Mouse (Mus musculus) cortical plate, adult 2 months (tissue): Measurements from ENCODE around the gene Atp5j2. TPM values are rescaled to one million over a fixed set of nuclear protein-coding genes. Genes with fewer than 3 reads are reported as not detected.
A peak's percentile ranks its signal among the peaks of the same experiment; 100 is the strongest.
"Not testable (repeated sequence)": the region's sequence is repeated elsewhere in the genome, so short reads cannot be mapped to it uniquely, and the experiment has no call there.

ENCODE experiments used
- H3K27ac ChIP-seq: fragments of 200-500 bp; 2 replicates; pipeline ENCODE4 v1.5.1; 2012; ENCODE audit warnings: low read length, control low read depth, inconsistent platforms; ENCODE audit not compliant: insufficient read depth
- H3K4me1 ChIP-seq: fragments of 200-500 bp; 2 replicates; pipeline ENCODE4 v1.6.1; 2011; ENCODE audit warnings: low read length; ENCODE audit not compliant: control insufficient read depth, insufficient read depth
- H3K4me3 ChIP-seq: fragments of 200-500 bp; 2 replicates; pipeline ENCODE4 v1.5.1; 2011; ENCODE audit warnings: mild to moderate bottlenecking, low read length, control low read depth; ENCODE audit not compliant: insufficient read depth
- CTCF ChIP-seq: fragments of 200-500 bp; IDR thresholded peaks from 2 replicates; pipeline ENCODE4 v1.5.1; 2011; ENCODE audit warnings: mild to moderate bottlenecking, control low read depth, low read length; ENCODE audit not compliant: insufficient read depth; ENCODE audit errors: extremely low read depth
- POLR2A ChIP-seq: fragments of 200-500 bp; IDR thresholded peaks from 2 replicates; pipeline ENCODE4 v1.6.1; 2011; ENCODE audit warnings: mild to moderate bottlenecking, low read length, control low read depth; ENCODE audit not compliant: insufficient read depth; ENCODE audit errors: extremely low read depth
- polyA plus RNA-seq: library from polyadenylated mRNA; depleted of rRNA; stranded (reverse); fragments of >200 nt; gene quantifications from 2 replicates; pipeline ENCODE4 v1.2.3, GENCODE M21; 2012; rRNA removed

The Atp5j2 gene
- 380 and 392 TPM in 2 replicates for polyA plus RNA-seq

DNA sequence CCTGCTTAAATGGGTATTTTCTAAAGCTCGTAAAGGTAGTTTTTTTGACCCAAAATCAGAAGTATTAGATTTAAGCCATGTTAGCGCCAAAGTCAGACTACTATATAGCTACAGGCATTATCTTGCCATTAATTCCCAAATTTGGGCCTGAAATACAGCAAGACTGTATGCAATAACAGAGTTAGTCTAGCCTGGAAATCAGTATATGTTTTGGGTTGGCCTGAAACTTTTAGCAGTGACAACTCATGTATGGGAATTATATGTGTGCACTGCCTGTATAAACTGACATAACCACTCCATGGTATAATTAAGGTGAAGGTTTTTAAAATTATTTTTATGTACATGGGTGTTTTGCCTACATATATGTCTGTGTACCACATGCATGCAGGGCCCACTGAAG is at the start of gene Atp5j2:
Gene Atp5j2, minus strand, starts transcription at position 101 of the 400 bp plus-strand sequence.
- H3K4me3 ChIP-seq = peak within 1 kb of the TSS; percentile 94
- no peak for TF ChIP-seq CTCF
- no peak for TF ChIP-seq POLR2A
- H3K27ac ChIP-seq = peak within 1 kb of the TSS; percentile 79
- peaks cover 4% of the 10 kb centered on the region for H3K4me1 ChIP-seq

DNA sequence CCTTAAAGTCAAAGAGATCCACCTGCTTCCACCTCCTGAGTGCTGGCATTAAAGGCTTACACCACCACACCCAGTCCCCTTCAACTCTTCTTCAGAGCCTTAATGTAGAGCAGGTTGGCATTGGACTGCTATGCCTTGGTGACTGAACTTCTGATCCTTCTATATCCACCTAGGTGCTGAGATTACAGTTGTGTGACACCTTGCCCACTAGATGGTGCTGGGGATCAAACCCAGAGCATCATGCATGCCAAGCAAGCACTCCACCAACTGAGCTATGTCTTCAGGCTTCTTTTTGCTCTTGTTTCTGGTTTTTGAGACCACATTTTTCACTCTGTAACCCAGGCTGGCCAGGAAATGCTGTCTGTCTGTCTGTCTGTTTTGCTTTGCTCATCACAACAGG is 42.8 kb upstream of the Atp5j2 start:
- Histone ChIP-seq H3K27ac (no peak overlapping the region), H3K4me1 (no peaks in the 10 kb centered on the region; the same call in 1 of the 2 replicates), H3K4me3 (no peak overlapping the region)
- TF ChIP-seq POLR2A (no peak), CTCF (peak; percentile 53)

DNA sequence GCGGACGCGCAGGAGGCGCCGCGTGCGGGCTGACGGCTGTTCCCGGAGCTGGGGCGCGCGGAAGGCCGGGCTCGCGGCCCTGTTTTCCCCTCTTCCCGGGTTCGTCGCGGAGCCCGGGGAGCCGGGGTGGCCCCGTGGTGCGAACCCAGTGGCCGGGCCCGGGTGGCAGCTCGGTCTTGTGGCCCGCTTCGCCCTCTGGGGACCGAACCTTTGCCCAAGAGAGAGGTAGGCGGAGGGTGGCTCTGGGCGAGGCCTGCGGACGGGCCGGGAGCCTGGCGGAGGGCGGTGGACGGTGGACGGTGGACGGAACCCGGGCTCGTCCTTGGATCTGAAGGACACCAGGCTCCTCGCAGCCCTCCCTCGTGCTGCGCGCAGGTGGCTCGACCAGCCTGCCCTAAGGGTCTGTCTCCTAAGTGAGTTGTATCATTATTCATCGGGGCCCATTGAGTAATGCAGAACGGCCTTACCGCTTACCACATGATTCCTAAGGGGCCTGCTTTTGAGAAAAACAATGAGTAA is 40.1 kb upstream of the Atp5j2 start:
- Histone ChIP-seq H3K4me3 (peak overlapping the region; percentile 59), H3K27ac (peak overlapping the region; percentile 25), H3K4me1 (no peaks in the 10 kb centered on the region; the same call in 1 of the 2 replicates)
- TF ChIP-seq CTCF = no peak
- TF ChIP-seq POLR2A = no peak

DNA sequence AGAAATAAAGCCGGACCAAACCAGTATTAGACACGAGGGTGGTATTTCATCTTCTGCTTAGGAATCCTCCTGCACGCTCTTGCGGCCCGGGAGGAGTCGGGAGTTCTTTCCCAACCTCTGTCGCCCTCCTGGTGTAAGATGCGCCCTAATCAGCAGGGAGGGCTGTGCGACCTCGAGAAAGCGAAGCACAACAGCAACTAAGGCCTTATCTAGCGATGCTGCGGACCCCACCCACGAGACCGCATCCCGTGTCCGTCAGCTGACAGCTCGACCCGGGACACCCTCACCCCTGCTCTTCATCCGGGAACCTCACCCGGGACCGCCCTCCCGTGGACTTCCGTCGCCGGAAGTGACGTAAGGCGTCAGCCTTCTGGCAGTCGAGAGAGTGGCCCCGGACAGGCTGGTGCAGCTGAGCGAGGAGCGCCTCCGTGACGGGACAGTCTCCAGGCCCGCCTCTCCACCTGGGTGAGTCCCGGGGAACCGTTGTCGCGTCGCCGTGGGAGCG is 39.6 kb upstream of the Atp5j2 start, which contains the start of gene Zfp655:
Gene Zfp655, plus strand, starts transcription at position 349 of the 505 bp plus-strand sequence.
- Histone ChIP-seq H3K27ac (peak within 1 kb of the TSS; percentile 95), H3K4me1 (no peaks in the 10 kb centered on the region; the same call in 1 of the 2 replicates), H3K4me3 (peak within 1 kb of the TSS; percentile 59)
- TF ChIP-seq POLR2A = peak; percentile 90
- no peak for TF ChIP-seq CTCF

DNA sequence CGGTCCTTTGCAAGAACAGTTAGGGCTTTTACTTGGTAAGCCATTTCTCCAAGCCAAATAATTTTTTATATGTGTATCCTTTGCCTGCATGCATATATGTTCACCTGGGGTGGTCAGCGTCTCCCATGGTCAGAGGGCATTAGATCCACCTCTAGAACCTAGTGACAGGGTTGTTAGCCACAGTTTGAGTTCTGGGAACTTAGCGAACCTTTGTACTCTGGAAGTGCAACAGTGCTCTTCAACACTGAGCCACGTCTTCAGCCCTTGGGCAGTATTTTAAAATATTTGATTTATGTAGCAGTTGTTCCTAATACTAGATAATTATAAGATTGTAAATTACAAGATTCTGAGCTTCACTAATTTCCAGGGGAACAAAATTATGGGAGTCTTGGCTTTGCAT is 38.8 kb upstream of the Atp5j2 start:
- no peak overlapping the region for H3K27ac ChIP-seq

DNA sequence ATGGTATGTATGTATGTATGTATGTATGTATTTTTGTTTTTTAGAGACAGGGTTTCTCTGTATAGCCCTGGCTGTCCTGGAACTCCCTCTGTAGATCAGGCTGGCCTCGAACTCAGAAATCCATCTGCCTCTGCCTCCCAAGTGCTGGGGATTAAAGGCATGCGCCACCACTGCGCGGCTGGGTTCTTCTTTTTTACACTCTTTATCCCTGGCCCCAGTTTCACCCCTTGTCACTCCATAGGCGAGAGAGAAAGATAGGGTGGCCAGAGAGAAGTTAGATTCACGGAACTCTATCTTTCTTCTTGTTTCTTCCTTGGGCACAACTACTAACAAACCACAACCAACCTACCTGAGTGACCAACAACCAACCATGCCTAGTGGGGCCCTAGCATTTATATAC is 37.4 kb upstream of the Atp5j2 start:
- not testable (repeated sequence) for H3K27ac ChIP-seq, H3K4me1 ChIP-seq, H3K4me3 ChIP-seq

More for the DNA sequence above, 38.8 kb upstream of the Atp5j2 start:
- no peak for TF ChIP-seq CTCF
- no peak for TF ChIP-seq POLR2A
- H3K4me1 ChIP-seq = no peaks in the 10 kb centered on the region; the same call in 1 of the 2 replicates
- H3K4me3 ChIP-seq = no peak overlapping the region; the same call in 1 of the 2 replicates

DNA sequence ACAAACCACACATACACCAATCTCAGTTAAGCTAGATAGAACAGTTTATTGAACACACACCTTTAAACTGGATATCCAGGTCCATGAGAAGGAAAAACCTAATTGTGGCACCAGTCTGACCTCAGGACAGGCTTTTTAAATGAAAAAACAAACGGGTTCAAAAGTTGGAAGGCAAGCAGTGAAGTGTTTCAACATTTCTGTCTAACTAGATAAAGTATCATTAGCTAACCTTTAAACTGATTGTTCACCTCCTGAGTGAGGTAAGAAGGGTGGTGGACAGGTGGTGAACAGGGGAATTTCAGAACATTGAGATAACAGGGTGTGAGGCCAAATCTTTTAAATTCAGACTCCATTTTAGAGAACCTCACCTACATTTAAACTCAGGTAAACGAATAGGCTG is 34.6 kb upstream of the Atp5j2 start:
- no peak overlapping the region for H3K27ac ChIP-seq
- no peak for TF ChIP-seq POLR2A
- no peak for TF ChIP-seq CTCF
- no peak overlapping the region for H3K4me3 ChIP-seq
- no peaks in the 10 kb centered on the region for H3K4me1 ChIP-seq

DNA sequence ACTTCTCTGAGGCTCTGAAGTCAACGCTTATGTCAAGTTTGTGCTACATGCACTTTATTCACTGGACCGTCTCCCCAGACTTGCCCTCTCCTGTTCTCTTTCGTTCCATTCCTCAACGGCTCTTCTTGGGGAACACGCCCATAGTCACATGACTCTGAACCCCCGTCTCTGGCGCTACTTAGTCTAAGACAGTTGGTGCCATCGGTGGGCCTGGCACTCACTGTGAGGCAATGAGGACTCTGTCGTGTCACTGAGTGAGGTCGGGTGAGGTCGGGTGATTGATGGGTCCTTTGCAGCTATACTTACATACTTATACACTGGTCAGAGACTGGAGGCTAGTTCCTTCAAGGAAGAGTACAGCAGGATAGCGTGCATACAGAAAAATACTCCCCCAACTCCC is 31.5 kb upstream of the Atp5j2 start:
- TF ChIP-seq CTCF = no peak
- TF ChIP-seq POLR2A = no peak
- no peak overlapping the region for H3K27ac ChIP-seq
- H3K4me1 ChIP-seq = no peaks in the 10 kb centered on the region
- no peak overlapping the region for H3K4me3 ChIP-seq

DNA sequence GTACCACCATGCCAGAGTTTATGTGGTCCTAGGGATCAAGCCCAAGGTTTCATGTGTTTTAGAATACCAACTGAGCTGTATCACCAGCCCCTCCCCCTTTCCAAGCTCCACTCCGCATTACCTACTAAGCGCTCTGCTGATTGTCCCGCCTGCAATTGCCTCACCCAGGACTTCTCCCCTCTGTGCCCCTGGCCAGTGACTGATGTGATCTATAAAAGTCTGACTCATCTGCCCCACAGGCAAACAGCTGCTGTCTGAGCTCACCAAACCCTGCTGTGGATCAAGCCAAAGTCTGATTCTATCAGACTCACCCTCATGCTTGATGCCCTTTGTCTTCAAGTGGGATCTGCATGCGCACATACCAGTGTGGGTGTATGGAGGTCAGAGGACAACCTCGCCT is 31.0 kb upstream of the Atp5j2 start:
- no peak overlapping the region for H3K27ac ChIP-seq
- H3K4me3 ChIP-seq = no peak overlapping the region
- H3K4me1 ChIP-seq = no peaks in the 10 kb centered on the region
- TF ChIP-seq CTCF (no peak), POLR2A (no peak)

DNA sequence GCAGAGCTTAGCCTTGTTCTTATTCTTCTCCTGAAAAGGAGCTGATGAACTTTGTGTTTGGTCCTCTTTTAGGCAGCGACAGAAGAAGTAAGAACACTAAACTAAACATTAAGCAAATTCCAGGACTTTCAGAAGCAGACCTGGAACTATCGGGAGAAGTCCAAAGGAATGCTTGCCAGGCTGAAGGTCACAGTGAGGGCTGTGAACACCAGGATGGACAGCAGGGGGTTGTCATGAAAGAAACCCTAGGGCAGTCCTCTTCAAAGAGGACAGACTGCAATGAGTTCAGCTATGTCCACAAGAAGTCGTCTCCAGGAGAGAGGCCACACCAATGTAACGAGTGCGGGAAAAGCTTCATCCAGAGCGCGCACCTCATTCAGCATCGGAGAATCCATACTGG is 28.1 kb upstream of the Atp5j2 start:
- TF ChIP-seq POLR2A = no peak
- TF ChIP-seq CTCF = no peak

DNA sequence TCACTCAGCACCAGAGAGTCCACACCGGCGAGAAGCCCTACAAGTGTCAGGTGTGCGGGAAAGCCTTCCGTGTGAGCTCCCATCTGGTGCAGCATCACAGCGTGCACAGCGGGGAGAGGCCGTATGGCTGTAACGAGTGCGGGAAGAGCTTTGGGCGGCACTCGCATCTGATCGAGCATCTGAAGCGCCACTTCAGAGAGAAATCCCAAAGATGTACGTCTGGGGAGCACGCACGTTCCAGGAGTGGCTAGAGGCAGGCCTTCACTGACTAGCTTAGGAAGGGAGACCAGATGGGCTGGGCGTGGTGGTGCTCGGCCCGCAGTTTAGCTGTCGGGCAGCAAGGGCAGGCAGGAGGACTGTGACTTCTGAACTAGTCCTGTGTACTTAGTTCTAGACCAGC is 26.8 kb upstream of the Atp5j2 start:
- Histone ChIP-seq H3K4me1 (no peaks in the 10 kb centered on the region), H3K4me3 (no peak overlapping the region), H3K27ac (no peak overlapping the region)
- TF ChIP-seq CTCF (no peak), POLR2A (no peak)

More for the DNA sequence above, 28.1 kb upstream of the Atp5j2 start:
- no peak overlapping the region for H3K27ac ChIP-seq
- H3K4me1 ChIP-seq = no peaks in the 10 kb centered on the region
- H3K4me3 ChIP-seq = no peak overlapping the region
